Mouse (Mus musculus): ENCODE measurements around the gene Arl16.
A peak's percentile ranks its signal among the peaks of the same experiment; 100 is the strongest.
"Not testable (repeated sequence)": the region's sequence is repeated elsewhere in the genome, so short reads cannot be mapped to it uniquely, and the experiment has no call there.

The Arl16 gene

DNA sequence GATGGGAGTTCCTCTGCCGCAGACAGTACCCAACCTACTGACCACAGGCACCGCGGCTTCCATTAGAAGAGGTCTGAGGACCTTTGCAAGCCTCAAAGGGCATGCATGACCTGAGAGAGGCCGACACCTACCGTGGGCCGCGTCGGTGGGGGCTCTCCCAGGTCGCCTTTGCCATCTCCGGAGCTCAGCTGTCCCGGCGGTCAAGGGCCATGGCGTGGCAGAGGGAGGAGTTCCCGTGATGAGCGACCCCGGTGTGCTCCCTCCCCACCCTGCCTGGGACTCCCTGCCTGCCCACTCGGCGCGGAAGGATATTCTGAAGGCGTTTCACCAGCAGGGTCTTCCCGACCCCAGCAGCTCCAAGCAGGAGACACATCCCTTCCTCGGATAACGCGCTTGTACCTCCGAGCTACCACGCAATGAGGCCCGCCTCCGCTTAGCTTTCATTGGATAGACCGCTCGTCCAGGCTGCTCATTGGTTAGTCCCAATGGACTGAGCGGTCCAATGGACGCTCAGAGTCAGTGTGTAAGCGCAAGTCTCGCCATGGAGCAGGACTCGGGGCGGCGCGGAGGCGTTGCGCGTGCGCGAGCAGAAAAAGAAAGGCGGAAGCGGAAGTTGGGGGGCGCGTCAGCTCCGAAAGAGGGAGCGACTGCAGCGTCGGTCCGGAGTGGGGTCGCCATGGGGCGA lies at the start of gene Arl16:
Gene Arl16, minus strand, starts transcription at position 557 of the 685 bp plus-strand sequence.
- peak; percentile 95 to 96 for DNase-seq (ENCODE audit: low spot score in 2 of 2)

DNA sequence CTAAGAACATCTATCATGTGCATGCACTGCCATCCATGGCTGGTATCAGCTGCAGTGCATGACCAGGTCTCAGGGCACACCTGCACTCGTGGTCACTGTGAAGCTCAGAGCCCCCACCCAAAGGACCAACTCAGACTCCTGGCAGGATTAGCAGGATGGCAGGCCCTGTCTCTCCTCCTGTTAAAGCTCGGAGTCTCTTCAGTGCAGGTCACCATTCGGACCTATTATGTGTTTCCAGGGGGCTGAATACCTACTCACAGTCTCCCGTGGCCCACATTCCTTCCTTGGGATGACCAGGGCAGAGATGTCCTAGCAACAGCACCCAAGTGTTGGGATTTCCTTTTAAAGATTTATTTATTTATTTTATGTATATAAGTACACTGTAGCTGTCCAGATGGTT lies 49.7 kb upstream of the Arl16 start:
- DNase-seq (ENCODE audit: low spot score in 2 of 2), result no peak

DNA sequence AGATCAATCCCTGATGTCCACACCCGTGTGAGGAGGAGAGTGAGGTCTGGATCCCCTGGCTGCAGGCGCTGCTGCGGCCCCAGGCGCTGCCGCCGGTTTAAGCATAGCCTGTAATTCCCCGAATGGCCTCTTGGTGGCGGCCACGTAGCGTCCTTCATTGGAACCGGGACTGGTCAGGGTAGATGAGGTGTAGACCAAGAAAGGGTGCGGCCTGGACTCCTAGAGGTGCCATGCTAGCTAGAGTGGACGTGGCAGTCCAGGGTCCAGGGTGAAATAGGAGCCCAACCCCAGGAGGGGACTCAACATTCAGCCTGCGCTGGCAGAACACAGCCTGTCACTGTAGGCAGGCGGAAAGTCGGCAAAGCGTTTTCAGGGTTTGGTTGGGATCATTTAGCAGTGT lies 48.2 kb upstream of the Arl16 start:
- DNase-seq (ENCODE audit: low spot score in 2 of 2), result peak; percentile 89 to 92

DNA sequence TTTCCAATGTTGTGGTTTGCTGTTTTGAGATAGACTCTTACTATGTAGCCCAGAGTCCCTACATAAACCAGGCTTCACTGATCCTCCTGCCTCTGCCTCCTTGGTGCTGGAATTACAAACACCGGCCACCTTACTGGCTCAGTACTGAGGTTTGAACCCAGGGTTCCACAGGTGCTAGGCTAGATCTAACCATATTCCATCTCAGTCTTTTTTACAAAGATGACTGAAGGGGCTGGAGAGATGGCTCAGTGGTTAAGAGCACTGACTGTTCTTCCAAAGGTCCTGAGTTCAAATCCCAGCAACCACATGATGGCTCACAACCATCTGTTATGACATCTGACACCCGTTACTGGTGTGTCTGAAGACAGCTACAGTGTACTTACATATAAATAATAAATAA lies 46.9 kb upstream of the Arl16 start:
- DNase-seq (ENCODE audit: low spot score in 2 of 2), result not testable (repeated sequence)

DNA sequence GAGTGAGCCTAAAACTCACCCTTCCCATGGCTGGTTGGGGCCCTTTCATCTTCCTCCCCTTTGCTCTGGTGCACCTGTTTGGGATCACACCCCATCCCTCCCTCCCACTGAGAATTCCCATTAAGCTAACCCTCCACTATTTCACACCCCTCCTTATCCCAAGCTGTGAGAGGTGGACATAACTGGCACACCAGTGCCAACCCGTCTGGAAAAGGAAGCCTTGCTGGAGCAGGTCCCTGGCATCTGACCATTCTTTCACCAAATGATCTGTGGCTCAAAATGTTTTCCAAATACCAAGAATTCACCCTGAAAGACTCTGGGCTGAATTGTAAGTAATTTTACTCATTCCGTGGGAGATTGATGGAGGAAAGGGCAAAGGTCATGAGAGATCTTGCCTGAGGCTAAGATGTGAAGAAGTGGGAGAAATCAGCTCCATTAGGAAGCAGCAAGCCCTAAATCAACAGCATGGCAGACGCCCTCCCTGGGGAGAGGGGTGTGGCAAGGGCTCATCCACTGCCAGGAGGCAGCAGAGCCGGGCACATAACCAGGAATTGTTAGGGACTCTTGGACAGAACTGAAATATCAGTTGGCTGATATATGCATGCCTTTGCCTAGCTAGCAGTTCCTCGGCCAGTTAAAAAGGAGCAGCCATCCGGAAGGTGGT lies 45.5 kb upstream of the Arl16 start:
- DNase-seq (ENCODE audit: low spot score in 2 of 2), result no peak

DNA sequence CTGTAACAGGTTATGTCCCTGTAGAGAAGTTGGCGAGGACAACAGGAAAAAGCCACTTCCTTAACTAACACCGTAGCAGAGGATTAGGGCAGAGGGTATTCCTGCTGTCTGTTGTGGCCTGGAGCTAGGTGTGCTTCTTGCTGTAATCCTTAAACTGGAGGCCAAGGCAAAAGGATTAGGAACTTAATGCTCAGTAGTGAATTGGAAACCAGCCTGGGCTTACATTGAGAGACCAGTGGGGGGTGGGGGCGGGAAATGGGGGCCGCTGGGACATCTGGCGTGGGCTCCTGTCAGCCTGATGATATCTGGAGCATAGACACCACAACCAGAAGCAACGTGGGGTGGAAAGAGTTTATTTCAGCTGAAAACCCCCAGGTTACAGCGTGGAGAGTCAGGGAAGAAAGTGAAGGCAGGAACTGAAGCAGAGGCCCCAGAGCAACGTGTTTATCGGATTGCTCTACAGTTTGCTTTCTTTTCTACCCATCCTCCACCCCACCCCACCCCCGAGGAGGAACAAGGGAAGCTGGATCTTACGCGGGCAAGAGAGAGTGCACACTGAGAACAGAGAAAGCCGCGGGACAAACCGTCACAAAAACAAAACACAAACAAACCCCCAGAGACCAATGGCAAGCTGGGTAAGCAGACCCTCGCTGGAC lies 43.1 kb upstream of the Arl16 start:
- no peak for DNase-seq (ENCODE audit: low spot score in 2 of 2)

DNA sequence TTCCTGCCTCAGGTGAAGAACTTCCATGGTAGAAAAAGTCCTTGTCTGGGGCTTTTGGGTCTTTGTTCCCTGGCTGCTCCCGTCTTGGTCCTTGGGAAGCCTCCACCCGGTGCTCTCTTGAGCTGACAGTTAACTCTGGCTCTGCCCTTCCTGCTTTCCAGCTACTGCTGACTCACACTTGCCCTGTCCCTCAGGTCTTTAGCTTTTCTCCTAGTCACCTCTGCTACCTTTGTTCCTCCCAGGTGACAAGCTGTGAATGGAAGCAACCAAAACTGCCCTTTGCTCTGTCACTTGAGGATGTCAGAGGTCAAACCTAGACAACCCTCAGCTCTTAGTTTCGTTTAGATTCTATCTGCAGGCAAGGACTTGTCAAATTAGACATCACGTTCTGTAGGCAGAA lies 42.5 kb upstream of the Arl16 start:
- no peak for DNase-seq (ENCODE audit: low spot score in 2 of 2)

DNA sequence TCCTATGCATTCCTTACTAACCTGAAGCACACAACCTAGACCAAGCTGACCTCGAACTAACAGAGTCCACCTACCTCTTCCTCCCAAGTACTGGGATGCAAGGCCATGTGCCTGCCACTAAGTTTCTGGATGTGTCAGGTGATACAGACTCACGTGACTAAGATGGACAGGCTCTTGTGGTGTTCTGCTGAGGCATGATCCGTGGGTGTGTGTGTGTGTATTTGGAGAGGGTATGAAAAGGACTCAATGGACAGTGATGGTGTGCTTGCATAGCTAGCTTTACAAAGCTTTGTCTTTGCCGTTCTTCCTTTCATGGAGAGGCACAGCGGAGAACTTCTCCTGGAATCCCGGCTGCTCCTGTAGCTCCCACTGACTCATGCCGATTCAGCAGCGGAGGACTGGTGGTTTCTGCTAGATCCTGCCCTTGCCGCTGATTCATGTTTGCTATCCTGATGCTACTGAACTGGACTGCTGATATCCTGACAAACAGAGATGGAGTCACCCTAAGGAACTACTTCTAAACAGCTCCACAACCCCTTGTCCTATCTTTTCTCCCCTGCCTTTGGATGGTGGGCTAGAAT lies 41.0 kb upstream of the Arl16 start:
- no peak for DNase-seq (ENCODE audit: low spot score in 2 of 2)

DNA sequence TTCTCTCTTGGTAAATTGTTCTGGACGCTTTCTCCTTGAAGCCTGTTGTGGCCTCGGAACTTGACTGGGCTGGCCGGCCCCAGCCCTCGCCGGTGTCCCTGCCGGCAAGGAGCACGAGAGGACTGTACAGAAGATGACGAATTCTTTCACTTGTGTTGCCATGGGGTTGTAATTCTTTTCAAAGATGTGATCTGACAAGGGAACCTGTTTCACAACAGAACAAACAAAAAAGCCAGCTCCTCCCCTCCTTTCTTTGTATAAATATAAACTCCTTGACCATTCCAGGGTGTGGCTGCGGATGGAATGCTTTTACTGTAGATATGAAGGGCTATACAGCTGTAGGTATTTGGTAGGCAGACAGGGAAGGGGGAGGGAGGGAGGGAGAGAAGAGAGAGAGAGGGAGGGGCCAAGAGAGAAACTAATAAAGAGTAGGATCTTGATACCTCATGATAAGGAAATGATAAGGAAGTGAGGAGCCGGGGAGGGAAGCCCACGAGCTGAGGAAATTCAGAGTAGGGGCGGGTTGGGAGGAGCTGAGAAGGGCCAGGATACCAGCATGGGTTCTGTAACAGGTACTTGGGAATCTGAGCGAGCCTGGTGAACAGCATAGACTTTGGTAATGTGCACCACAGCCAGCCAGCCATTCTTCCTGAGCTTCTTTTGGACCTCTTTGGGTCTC lies 40.3 kb upstream of the Arl16 start:
- DNase-seq (ENCODE audit: low spot score in 2 of 2), result no peak

DNA sequence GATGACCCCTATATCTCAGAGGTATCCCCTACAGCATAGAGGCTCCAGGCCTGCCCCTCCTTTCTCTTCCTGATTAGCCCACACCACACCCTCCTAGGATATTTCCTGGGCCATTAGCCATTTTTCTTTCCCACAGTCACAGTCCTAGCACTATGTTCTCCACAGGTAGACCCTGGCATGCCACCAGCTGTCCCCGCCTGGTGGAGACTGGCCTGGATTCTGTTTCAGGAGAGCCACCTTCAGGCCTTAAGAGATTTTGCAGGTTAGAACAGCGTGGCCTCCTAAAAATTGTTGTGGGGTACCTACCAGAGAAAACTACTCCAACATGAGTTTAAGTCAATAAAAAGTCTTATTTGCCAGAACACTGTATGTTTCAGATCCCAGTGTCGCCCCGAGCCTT lies 39.5 kb upstream of the Arl16 start:
- DNase-seq (ENCODE audit: low spot score in 2 of 2), result no peak

DNA sequence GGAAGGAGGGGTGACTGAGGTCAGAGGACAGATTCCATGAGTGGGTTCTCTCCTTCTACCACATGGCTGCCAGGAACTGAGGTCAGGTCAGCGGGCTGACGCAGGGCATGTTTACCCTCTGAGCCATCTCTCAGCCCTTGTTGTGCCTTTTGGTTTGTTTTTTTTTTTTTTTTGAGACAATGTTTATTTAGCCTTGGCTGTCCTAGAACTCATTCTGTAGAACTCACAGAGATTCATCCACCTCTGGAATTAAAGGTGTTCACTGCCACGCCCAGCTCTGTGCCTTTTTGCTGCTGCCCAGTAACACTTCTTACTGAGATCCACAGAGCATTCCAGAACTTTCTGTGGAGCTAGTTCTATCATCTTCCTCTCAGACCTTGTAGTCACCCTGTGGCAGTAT lies 38.3 kb upstream of the Arl16 start:
- DNase-seq (ENCODE audit: low spot score in 2 of 2), result no peak

DNA sequence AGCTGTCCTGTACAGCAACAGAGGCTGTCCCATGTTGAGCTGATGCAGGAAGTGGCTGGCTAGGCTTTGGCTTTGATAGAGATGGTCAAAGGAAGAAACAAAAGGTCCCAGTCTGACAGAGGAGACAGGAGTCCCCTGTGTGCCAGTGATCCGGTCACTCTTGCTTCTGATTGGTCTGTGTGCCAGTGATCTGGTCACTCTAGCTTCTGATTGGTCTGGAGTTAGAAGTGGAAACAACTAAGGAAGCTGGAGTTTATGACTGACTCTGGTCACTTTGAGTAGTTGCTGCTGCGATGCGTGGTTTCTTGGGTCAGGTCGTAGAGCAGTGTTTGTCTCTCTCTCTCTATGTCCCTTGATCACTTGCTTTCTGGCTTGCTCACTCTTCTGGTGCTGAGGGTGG lies 34.3 kb upstream of the Arl16 start:
- DNase-seq (ENCODE audit: low spot score in 2 of 2), result no peak

DNA sequence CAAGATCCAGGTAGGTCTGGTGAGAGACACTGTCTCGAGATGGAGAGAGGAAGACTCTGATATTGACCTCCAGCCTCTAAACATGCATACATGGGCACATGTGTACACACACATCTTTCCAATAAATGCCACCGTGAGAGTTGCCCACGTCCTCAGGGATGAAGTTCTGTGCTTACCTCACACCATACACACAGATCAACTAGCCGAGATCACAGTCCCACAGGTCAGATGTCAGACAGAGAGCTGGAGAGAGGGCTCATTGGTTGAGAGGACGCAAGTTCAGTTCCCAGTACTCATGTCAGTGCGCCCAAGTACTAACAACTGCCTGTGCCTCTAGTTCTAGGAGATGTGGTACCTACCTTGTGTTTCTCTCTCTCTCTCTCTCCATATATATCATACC lies 33.6 kb upstream of the Arl16 start:
- no peak for DNase-seq (ENCODE audit: low spot score in 2 of 2)

DNA sequence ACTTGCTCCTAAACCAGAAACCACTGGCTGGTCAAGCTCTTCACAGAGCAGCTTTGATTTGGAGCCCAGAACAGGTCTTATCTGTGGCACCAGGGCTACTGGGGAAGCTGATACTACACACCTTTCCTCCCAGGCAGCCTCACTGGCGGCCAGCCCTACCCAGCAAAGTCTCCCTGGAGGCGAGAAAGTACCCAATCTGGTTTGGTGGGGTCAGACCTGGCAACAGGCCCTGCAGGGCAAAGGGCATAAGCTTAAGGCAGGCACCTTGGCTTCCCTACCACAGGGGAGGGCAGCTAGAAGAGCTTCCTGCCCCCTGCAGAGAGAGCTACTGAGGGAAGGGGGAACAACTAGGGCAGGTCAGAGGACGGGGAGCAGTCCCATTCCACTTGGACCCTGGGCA lies 33.0 kb upstream of the Arl16 start:
- no peak for DNase-seq (ENCODE audit: low spot score in 2 of 2)

DNA sequence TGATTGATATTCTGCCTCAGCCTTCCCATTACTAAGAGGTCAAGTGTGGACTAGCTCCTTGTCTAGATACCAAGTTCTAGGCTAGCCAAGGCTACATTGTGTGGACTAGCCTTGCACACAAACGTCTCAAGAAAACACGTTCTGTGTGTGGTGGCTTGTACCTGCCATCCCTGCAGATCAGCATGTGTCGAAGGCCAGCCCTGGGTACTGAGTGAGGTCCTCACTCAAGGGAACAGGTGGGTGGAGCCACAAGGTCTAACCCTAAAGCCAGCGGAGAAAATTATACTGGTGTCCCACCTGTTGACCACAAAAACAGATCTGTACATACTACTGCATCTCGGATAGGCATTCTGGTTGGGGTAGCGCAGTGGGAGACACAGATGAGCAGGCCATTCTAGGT lies 32.5 kb upstream of the Arl16 start:
- DNase-seq (ENCODE audit: low spot score in 2 of 2), result no peak

DNA sequence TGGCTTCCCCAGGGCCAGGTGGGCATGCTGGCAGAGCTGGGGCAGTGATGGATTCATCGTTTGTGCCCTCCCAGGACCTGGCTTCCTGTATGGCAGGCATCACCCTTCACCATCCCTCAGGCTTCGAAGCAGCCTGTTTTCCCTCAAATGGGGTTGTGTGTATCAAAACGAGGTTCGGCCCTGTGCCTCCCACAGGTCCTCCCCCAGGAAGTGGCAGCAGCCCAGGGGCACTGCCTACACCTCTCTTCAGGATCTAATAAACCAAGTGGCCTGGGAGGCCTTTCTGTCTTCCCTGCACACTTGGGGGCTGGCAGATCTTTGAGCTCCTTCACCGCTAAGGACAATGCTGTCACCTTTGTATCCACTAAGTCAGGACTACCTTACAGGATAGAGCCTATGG lies 31.5 kb upstream of the Arl16 start:
- DNase-seq (ENCODE audit: low spot score in 2 of 2), result no peak

DNA sequence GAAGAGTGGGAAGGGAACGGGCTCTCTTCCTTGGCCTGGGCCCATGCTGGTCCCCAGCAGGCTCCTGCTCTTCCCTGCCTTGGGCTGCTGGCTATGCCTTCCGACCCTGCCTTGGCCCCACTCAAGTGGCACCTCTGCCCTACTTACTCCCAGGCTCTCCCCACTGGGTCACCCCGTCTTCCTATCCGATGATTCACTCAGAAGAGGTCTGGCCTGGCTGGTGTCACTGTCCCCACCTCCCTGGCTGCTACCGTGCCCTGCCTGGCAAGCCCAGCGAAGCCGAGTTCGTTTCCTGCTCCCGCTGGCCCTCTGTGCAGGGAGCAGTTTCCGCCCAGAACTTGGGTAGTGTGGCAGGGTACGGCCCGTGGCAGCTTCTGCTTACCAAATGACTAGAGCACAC lies 30.8 kb upstream of the Arl16 start:
- DNase-seq (ENCODE audit: low spot score in 2 of 2), result no peak

DNA sequence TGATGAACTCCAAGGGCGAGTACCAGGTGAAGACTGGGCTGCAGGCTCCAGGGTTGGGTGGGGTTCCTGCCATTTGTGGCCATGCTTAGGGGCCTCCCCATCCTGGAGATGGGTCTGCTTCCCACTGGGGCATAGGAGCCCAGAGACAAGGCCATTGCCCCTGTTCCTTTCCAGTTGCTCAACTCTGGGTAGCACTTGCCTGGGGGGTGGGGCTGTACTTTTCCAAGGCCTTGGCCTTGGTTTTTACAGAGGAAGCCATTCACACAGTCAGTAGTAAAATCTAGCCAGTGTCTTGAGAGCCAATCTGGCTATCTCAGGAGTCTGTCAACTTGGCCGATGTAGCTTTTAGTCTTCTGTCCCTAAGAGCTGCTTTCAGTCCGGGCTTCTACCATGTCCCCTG lies 30.0 kb upstream of the Arl16 start:
- DNase-seq (ENCODE audit: low spot score in 2 of 2), result no peak

DNA sequence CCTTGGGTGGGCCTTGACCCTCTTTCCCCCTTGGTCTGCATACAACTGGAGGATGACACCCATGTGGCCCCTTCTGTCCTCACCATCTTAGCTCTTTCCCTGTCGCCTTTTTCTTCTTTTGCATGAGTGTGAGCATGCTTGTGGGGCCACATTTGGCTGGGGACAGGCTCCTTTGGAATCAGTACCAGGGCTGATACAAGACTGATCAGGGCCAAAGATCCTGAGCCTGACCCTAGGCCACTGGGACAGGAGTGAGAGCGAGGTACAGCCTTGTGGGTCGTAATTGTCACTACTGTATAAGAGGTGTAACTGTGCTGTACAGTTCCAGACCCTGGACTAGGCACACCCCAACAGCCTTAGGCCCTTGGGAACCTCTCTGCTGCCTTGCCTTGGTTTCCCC lies 26.5 kb upstream of the Arl16 start:
- no peak for DNase-seq (ENCODE audit: low spot score in 2 of 2)

DNA sequence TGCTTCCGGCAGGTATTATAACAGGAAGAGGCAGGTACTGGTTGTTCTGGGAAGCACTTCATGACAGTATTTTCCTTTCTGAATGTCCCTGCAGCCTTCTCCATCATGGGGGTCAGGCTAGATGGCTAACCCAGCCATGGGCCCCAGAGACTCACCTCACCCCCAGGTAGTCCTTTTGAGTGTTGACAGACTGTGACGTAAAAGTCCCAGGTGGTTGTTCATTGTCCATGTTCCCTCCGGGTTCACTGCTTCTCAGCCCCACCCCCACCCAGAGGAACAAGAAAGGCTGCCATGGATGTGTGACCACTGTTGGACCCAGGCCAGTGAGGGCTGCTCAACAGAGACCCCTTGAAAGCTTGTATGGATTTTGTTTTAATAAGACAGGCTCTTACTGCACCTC lies 25.9 kb upstream of the Arl16 start:
- DNase-seq (ENCODE audit: low spot score in 2 of 2), result no peak

DNA sequence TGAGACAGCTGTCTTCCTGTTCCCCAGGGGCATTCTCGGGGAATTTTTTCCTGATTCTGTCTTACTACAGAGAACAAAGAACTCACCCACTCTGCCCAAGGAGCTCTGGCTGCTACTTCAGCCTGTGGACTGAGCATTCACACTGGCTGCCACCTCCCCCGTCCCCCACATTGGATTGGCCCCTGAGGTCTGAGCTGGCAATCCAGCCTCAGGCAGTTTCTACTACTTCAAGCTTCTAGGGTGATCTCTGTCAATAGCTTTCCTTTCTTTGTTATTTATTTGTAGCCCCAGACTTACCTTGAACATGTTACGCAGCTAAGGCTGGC lies 25.4 kb upstream of the Arl16 start:
- no peak for DNase-seq (ENCODE audit: low spot score in 2 of 2)

DNA sequence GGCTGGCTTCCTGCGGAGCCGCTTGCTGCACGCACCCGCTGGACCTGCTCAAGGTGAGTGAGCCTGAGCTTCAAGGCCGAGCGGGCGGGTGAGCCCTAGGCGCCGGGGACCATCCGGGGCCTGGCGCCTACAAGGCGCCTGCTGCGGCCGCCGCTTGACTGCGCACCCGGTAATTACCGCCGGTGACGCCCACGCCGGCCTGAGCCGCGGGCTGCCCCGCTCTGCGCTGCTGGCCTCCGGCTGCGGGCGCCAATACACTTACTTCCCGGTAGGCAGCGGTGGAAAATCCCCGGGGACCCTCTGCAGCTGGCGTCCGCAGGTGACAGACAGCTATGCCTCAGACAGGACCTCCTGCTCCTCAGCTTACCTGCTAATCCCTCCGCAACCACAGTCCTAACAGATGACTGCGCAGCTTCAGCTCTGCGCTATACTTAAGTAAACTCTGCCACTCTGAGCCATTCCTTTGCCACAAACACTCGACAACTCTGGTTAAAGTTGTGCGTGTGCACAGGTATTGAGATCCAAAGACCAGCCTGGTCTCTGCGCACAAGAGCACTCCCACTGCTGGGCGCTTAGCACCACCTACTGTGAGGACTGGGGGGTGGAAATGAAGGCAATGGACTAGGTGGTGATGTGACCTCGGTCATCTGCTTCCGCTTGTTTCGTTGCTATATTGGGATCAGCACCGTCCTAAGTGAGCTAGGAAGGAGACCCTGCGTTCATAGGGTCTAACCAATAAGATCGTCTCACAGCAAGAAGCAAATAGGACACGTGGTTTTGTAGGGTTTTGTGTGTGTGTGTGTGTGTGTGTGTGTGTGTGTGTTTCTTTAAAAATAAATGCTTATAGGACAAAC lies 24.8 kb upstream of the Arl16 start:
- DNase-seq (ENCODE audit: low spot score in 2 of 2), result peak; percentile 30 to 43

Data from right cerebral cortex, adult 2 months (tissue).